Mouse (Mus musculus) left cerebral cortex, postnatal 36 days (tissue): ENCODE results near the gene Fermt2. TPM values are rescaled to one million over a fixed set of nuclear protein-coding genes. Genes with fewer than 3 reads are reported as not detected.
"Not testable (repeated sequence)": the region's sequence is repeated elsewhere in the genome, so short reads cannot be mapped to it uniquely, and the experiment has no call there.

ENCODE experiments used
- DNase-seq, 2 experiments: peaks; one replicate each; pipeline ENCODE4 v3.0.0; 2021 to 2022; ENCODE audit warnings: low spot score in 2 of 2, mixed read lengths in 1 of 2
- intact Hi-C: fragments of 180-260 bp; cut with DNase I; formaldehyde crosslinking; loops from one replicate; pipeline ENCODE4 v1.15.1; 2025
- total RNA-seq, 2 experiments: library from RNA; stranded (reverse); gene quantifications; 2 replicates each; pipeline ENCODE4 v1.2.3; 2021

The Fermt2 gene
- total RNA-seq, 2 experiments from 2014 or later = 91.8 to 91.9 TPM

GRCm38 (mm10) chr14:45530364-45531345 lies 737 bp upstream of the Fermt2 start:
- intact Hi-C loops = no loop called here
- no peak for DNase-seq

DNA sequence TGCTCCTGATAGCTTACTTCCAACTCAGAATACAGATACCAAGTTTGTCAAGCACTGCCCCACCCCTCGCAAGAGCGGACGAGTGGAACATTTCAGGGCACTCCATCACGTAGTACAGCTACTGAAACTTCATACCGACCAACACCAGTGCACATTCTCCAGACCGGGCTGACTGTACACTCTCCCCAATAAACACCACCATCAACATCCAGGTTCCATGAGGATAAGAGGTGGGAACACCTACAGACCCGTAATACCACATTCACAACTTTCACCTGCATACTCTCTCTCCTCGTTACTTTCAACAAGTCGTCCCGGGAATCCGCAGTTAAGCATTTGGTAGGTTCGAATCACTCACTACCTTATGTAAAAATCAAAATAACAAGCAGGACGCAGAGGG lies 1.1 kb downstream of the Fermt2 start:
- intact Hi-C loops = loop anchor here (5.0 kb wide), 1 partner anchor 62 kb away; no protein-coding TSS in a partner anchor

DNA sequence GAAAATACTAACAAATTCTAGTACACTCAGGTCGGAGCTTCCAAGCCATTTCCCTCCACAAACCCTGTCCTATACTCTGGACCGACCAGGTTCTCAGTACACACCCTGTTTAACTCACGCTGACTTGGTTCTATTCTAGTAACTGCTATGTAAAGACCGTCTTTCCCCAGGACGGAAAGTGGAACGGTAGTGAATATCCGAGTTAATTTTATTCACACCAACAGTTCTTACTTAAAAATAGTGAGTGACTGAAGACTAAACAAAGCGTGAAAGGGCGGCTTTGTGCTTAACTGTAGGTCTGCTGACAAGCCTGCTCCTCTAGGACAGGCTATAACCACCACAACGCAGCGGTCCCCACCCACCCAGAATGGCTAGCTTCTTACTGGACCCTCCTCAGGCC lies 14.1 kb downstream of the Fermt2 start:
- intact Hi-C loops = no loop called here
- DNase-seq = no peak

More for the DNA sequence above, 1.1 kb downstream of the Fermt2 start:
- no peak for DNase-seq

- no peak for DNase-seq
- intact Hi-C loops = no loop called here
Observed at GRCm38 (mm10) chr14:45510787-45511186, 19.1 kb downstream of the Fermt2 start.

GRCm38 (mm10) chr14:45507923-45508322 lies 22.0 kb downstream of the Fermt2 start:
- intact Hi-C loops = no loop called here

DNA sequence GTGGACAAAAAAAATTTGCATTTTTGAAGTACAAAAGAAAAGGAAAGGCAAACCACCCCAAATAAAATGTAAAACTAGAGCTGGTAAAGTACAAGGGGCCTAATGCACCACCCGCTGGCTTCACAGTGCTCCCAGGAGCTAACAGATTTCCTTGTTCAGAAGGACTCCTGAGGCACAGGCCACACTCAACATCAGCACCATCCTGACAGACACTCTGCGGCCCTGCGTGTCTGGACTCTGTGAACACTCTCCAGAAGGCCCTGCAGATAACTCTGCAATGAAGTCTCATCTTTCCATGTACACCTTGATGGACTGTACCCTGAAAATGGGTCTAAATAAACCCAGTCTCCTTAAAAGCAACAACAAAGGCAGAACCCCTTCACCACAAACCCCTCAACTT lies 22.5 kb downstream of the Fermt2 start:
- no peak for DNase-seq
- intact Hi-C loops = no loop called here

More at GRCm38 (mm10) chr14:45507923-45508322, 22.0 kb downstream of the Fermt2 start:
- no peak for DNase-seq

GRCm38 (mm10) chr14:45507032-45507431 lies 22.9 kb downstream of the Fermt2 start:
- peak in 1 of 2 experiments; percentile 30 for DNase-seq
- intact Hi-C loops = no loop called here

GRCm38 (mm10) chr14:45506165-45506564 lies 23.8 kb downstream of the Fermt2 start:
- intact Hi-C loops = no loop called here
- no peak for DNase-seq

DNA sequence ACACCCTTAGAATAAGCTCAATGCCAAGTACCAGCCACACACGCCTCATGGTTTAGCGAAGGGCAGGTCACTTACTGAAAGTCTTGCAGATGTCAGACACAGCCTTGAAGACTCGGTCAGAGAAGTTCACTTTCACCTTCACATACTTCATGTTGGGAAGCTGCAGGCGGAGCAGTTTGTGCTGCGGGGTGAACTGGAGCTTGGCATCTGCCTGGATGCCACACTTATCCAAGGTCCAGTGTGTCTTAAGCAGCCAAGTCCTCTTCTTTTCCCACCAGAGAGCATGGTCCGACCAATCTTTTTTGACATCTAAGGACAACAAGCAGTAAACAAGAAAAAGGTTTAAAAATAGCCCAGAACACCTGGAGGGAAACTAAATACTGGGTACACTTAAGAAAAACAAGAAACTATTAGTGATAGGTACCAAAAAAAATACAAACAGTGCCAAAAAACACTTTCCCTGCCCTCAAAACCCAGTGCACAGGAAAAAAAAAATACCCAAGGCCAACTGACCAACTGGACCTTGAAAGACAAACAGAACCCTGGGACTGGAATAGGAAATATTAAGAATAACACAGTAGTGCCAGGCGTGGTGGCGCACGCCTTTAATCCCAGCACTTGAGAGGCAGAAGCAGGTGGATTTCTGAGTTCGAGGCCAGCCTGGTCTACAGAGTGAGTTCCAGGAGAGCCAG lies 25.4 kb downstream of the Fermt2 start:
- DNase-seq = no peak
- intact Hi-C loops = no loop called here

DNA sequence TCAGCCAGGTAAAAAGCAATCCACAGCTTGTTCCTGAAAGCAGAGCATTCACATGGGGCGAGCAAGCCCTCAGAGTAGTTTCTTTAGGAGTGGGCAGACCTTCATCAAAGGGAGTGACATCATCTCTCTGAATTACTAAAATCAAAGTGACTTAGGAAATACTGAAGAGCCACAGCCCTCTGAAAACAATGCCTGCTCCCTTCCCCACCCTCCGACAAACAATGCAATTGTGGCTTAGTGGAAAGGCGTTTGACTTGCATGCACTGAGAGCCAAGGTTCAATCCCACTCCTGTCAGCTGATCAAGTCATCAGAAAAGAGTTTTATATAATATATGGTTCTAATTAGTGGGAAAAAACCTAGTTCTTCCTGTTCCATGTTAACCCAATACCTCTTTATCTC lies 26.0 kb downstream of the Fermt2 start:
- DNase-seq = no peak
- intact Hi-C loops = no loop called here

- DNase-seq = no peak
- intact Hi-C loops = no loop called here
Observed at GRCm38 (mm10) chr14:45500052-45500451, 29.9 kb downstream of the Fermt2 start.

DNA sequence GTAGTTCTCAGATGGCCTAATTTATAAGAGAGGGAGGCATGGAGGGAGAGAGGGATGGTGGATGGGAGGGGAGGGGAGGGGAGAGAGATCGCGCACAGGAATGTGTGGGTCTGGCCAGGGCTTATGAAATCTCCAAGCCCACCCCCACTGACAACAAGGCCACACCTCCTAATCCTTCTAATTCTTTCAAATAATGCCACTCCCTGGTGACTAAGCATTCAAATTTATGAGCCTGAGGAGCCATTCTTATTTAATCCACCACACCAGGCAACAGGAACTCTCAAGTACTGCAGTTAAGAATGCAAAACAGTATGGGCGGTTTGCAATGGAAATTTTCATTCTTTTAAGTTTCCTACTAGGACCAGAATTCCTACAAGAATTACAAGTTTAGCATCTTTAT lies 32.8 kb downstream of the Fermt2 start:
- no peak for DNase-seq
- intact Hi-C loops = no loop called here

- DNase-seq, intact Hi-C loops: not testable (repeated sequence)
Observed at GRCm38 (mm10) chr14:45495810-45496209, 34.1 kb downstream of the Fermt2 start.

- no peak for DNase-seq
- intact Hi-C loops = no loop called here
Observed at GRCm38 (mm10) chr14:45493891-45494290, 36.0 kb downstream of the Fermt2 start.

- DNase-seq = no peak
- intact Hi-C loops = no loop called here
Observed at GRCm38 (mm10) chr14:45492668-45493067, 37.2 kb downstream of the Fermt2 start.

DNA sequence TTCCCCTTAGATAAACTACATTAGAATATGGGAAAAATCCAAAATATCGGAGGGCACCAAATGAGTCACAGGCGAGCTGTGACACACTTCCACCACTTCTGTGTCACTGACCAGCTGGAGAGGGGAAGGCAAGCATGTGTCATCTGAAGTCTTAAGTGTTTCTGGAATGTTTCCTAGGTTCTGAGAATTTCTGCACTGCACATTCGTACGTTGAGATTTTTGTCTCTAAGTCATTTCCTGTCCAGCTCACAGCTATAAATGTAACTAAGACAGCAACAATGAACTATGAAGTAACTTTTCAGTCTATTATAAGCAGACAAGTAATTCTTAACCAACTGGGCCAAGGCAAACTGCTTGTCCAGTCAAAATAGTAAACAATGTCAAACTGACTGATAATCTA lies 37.9 kb downstream of the Fermt2 start:
- DNase-seq = no peak
- intact Hi-C loops = no loop called here

DNA sequence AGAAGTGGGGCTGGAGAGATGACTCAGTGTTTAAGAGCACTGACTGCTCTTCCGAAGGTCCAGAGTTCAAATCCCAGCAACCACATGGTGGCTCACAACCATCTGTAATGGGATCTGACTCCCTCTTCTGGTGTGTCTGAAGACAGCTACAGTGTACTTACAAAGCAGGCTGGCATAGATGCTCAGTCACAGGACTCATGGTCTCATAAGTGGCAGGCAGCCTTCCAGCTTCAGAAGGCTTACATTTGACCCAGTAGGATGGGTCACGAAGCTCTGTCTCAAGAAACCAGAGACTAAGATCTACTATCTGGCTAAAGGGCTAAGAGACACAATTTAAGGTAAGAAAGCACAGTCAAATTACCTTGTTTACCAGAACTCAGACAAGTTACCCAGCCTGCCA lies 42.7 kb downstream of the Fermt2 start:
- DNase-seq, intact Hi-C loops: not testable (repeated sequence)

DNA sequence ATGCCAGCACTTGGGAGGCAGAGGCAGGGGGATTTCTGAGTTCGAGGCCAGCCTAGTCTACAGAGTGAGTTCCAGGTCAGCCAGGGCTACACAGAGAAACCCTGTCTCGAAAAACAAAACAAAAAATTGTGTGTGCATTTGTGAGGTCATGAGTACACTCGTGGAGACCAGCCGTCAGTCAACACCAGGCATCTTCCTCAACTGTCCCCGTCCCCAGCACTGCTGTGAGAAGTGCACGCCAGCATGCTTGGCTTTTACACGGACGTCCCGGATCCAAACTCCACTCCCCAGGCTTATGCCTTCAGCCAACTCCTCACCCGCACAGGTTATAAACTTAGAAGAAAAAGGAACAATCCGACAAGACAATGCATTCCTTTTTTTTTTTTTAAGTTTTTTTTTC lies 46.6 kb downstream of the Fermt2 start:
- intact Hi-C loops, DNase-seq: not testable (repeated sequence)

GRCm38 (mm10) chr14:45478977-45479806 lies 50.7 kb downstream of the Fermt2 start:
- intact Hi-C loops = no loop called here
- no peak for DNase-seq

- DNase-seq = no peak
- intact Hi-C loops = no loop called here
Observed at GRCm38 (mm10) chr14:45478515-45478914, 51.4 kb downstream of the Fermt2 start.
